Mouse (Mus musculus): ENCODE measurements at regions not wholly inside any gene's neighbourhood (a gene's known extent, or its start where the extent isn't known, plus 50 kb on each side); places are given as distances from the start of the nearest gene placed in this dataset.
A peak's percentile ranks its signal among the peaks of the same experiment; 100 is the strongest.

DNA sequence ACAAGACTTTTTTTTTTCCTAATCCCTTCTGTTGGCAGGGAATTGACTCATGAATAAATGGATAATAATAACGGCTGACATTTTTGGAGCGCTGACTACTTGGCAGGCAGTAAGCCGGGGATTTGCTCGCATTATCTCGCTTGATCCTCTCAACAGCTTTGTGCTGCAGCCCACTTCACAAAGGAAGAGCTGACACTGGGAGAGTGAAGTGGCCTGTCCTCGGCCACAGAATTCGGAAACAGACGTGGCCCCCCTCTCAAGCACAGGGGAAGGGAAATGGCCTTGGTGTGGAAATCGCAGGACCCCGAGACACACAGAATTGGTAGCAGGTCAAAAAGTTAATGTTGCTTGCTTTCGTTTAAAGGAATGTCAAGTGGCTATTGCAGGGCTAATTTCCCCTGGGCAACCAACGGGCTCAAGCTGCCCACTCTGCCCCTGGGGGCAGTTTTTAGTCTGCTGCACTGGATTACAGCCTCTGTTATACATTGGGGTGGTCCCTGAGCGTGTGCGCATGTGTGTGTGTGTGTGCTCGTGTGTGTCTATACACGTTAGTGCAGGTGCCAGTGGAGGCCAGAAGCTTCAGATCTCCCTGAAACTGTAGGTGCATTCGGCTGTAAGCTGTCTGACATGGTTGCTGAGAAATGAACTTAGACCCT is 483.1 kb downstream of the Plcl1 start:
- DNase-seq (ENCODE audit: low spot score), result no peak

DNA sequence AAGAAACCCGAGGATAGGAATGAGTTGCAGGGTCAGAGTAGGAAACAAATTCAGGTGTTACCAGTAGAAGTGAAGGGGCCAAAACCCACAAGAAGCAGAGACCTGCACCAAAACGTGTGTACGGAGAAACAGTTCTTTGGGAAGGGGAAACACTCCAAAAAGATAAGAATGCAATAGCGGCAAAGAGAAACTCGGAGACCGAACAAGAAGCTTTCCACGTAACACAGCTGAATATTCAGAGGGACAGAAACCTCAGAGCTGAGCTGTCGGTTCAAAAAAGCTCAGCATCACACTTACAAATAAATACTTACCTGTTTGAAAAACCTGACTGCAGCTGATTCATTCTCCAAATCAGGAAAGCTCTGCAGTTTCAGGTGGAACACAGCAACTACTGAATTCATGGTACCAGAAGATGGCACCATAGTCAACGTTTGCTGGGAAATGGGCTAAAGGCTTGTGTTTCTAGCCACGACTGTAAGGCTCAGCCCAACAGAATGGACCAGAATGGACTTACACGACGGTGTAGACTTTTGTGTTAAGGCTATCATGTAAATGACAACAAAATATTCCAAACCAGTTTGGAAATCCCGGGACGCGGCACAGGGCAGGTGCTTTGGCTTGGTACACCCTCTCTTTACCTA is 484.9 kb downstream of the Plcl1 start:
- DNase-seq (ENCODE audit: low spot score), result no peak

DNA sequence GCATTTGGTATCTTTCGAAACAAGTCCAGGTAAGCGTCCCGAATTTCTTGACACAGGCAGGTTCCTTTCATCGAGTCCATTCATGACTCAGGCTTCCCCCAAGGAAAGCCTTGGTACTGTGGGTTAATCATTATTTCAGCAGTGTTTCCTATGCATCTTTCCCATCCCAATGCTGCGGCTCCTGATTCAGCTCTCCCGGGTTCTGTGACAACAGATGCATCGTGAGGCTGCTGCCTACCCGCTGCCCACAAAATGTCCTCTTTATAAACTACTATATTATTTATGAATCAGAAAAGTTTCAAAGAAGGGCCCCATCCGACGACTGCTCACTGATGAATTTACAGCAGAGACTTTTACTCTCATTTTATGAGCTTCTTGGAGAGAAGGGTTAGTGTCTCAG is 486.2 kb downstream of the Plcl1 start:
- no peak for DNase-seq (ENCODE audit: low spot score)

DNA sequence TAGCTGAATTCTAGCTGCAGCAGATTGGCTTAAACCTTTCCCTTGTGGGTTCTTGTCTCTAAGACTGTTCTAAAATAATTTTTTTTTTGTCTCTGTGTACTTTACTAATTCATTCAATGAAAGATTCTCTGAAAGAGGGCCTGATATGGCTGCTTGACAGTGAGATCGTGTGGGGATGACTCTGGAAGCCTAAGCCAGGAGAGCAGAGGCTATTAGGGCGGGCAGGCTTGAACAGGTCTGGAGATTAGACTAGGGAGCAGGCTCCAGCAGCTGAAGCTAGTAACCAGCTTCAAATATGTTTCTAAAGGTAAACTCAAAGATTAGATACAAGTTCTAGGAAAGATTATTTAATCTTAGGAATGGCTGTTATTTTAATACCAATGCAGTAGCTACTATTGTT is 491.9 kb downstream of the Plcl1 start:
- no peak for DNase-seq (ENCODE audit: low spot score)

DNA sequence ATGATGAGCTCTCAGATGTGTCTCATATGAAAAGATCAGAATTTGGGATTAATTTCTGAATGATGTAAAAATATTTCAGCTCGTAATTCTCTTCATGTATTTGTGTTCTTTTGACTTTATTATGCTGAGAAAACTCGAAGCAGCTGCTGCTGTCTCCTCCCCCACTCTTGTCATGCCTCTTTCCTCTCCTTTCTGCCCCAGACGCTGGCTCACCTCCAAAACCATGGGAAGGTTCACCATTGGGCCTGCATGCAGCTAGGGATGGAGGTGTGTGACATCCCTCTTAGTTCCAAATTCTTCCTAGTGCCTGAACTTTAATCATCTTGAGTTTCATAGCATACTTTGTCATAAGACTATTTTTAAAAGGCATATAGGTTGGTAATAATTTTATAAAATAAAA is 492.3 kb downstream of the Plcl1 start:
- DNase-seq (ENCODE audit: low spot score), result no peak

- DNase-seq (ENCODE audit: low spot score), result no peak
Measured at GRCm38 (mm10) chr1:55900033-55900432, 494.3 kb downstream of the Plcl1 start.

- DNase-seq (ENCODE audit: low spot score), result no peak
Measured at GRCm38 (mm10) chr1:55903177-55903576, 497.5 kb downstream of the Plcl1 start.

- no peak for DNase-seq (ENCODE audit: low spot score)
Measured at GRCm38 (mm10) chr1:55904571-55904970, 498.9 kb downstream of the Plcl1 start.

DNA sequence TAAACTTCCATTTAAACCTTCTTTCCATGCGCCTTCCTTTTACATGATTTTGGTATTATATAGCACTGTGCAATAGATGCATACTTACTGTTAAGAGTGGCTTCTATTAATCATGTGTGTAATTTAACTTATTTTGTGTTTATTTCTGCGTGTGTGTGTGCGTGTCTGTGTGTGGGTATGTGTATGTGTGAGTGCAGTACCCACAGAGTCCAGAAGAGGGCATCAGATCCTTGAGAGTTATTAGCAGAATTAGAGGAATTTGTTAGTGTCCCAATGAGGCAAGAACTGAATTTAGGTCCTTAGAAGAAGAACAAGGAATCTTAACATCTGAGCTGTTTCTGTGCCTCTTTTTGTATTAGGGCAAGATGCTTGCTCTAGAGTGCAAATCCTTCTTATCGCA is 499.5 kb downstream of the Plcl1 start:
- DNase-seq (ENCODE audit: low spot score), result no peak

DNA sequence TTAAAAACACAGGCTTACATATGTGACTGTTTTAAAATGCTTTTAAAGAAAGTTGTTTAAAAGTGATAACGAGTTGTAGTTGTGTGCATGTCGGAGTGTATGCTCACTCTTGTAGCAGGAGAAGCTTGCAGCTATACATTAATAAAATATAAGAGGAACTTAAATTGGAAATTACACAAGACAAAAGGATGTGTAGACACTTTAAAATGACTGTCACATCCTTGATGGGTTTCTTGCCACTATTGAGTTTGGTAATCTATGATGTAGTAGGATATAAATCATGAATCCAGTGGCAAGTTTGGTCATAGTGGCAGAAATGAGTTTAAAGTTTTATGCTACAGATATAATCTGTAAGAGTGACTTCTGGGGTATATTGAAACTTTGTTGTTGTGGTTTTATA is 504.3 kb downstream of the Plcl1 start:
- DNase-seq (ENCODE audit: low spot score), result no peak

- DNase-seq (ENCODE audit: low spot score), result no peak
Measured at GRCm38 (mm10) chr1:55914284-55914683, 508.6 kb downstream of the Plcl1 start.

DNA sequence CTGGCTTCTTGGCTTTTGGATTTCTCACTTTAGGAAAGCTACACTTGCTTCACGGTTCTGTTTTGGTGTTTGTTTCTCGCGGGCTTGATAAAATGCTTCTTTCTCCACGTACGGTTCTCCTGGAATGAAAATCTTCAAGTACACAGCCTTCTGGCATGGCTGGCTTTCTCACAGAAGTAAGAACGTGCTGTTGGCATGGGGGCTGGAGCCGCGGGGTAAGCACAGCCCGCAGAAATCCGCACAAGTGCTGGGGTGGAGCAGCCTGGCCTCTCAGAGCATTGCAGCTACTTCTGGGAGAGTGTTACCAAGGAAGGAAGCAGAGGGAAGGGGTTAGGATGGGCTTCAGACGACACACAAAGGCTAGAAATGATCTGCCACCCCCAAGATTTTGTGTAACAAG is 510.2 kb downstream of the Plcl1 start:
- DNase-seq (ENCODE audit: low spot score), result no peak

GRCm38 (mm10) chr1:55919516-55919915 is 513.8 kb downstream of the Plcl1 start:
- no peak for DNase-seq (ENCODE audit: low spot score)

GRCm38 (mm10) chr1:55946786-55947549 is 541.2 kb downstream of the Plcl1 start:
- DNase-seq (ENCODE audit: low spot score), result no peak

- no peak for DNase-seq (ENCODE audit: low spot score)
Measured at GRCm38 (mm10) chr1:55947618-55948283, 542.0 kb downstream of the Plcl1 start.

DNA sequence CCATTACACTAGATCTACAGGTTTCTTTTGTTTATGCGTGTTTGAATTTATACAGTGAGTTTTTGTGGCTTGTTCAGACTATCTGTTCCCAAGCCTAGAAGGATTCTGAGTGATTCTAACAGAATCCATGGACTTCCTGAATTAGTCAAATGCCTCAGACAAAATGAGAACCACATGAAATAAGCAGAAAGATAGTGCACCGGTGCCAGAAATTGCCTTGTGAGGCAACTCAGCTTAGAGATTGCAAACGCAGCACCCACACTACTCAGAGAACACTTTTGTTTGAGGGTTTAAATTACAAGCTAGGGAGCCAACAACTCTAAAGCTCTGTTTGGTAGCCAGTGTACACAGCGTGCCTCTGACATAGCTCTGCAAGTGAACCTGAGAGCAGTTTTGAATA is 543.9 kb downstream of the Plcl1 start:
- no peak for DNase-seq (ENCODE audit: low spot score)

DNA sequence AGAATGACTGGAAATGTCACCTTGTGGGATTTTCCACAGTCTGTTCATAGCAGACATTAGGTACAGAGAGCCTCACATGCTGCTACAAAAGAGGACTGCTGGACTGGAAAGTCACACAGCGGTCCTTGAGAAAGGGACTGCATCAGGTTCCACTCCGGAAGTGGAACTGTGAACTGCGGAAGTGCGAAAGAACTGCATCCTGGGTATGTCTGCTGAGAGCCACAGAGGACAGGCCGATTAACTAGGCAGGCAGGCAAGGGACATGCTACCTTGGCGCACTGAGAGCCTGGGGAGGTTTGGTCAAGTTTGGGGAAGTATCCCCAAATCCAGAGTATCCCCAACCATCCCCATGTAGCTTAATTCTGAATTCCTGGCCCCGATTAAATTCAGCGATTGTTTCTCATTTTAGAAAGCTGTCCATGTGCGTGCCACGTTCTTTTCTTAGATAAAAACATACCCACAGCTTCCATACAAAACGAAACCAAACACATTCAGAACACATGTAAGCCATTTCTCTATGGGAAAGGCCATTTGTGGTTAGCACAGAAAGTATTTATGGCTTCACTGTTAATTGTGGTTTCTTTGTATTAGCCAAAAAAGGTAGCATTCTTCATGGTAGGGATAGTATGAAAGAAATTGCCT is 552.2 kb downstream of the Plcl1 start:
- no peak for DNase-seq (ENCODE audit: low spot score)

GRCm38 (mm10) chr1:55960291-55960690 is 554.6 kb downstream of the Plcl1 start:
- DNase-seq (ENCODE audit: low spot score), result peak; percentile 49

DNA sequence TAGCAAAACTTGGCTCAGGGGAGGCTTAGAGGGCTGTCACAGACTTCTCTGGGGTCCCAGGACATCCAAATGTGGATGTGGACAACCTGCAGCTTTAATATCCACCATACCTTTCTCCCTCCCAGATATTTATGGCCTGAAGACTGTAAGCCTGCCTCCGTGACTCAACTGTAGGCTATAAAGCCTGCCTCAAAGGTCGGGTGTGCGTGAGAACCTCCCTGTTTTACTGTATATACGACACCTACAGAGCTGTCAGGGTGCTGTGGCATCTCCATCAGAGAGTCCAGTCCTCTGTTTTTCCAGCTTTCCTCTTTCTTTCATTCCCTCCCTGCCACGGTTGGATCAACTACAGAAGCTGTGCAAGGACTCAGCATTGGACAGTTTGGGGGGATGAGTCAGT is 558.1 kb downstream of the Plcl1 start:
- no peak for DNase-seq (ENCODE audit: low spot score)

DNA sequence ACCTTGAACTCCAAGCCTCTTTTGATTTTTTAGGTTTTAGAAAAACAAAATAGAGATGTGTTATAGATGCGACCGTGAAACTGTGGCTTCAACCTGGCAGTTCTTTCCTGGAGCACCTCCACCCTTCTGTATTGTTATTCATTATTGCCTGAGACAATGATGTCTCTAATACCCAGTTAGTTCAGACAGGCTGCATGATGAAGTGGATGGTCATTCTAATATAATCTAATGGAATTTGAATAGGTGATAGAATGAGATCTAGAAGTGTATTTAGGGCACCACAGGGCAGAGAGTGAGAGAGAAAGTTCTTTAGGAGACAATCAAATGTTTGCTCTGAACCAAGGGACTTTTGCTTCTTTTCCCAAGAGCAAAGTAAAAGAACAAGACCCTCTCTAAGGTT is 560.6 kb downstream of the Plcl1 start:
- no peak for DNase-seq (ENCODE audit: low spot score)

- no peak for DNase-seq (ENCODE audit: low spot score)
Measured at GRCm38 (mm10) chr1:55967869-55968268, 562.1 kb downstream of the Plcl1 start.

DNA sequence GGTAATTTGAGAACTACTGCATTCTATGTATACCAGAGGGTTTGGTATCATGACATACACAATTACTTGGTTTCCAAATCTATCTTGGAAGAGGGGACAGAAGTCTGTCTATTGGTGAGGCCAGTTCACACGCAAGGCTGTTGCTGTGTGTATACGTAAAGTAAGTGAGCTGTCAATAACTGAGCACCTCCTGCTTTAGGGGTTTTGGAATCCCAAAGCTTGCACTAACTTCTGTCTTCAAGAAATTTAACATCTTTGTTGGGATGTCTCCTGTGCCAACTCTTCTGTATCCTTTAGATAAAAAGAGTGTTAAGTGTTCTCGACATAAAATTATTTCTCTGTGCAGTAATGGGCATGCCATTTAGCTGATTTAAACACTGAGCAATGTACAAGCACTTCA is 572.1 kb downstream of the Plcl1 start:
- DNase-seq (ENCODE audit: low spot score), result no peak

Measured in ovary, postnatal 14 days (tissue).